In genomic region chr8:104961537-104961961, GRCm38 (mm10) we compare ENCODE assay signal across 10 mouse cellular contexts. TPM values are rescaled to one million over a fixed set of nuclear protein-coding genes. Genes with fewer than 3 reads are reported as not detected.
A peak's percentile ranks its signal among the peaks of the same experiment; 100 is the strongest.
DNase-seq lines count a peak whose midpoint lies in the region; ATAC-seq and TF ChIP-seq lines count a peak whose summit lies in the region.
"Had no signal": no experiment of that assay in that cellular context is flagged by ENCODE, and none has a peak within 500 bp of the region (broad histone marks: within the 10 kb centered on the region; RNA-seq: fewer than 3 reads in every experiment).

Ces2g (plus strand) TSS chr8:104961718.

- no peak within 1 kb of the TSS for H3K4me2 ChIP-seq in kidney, embryonic 14.5 days (replicated peaks; ENCODE audit: low read depth, low read length)
- H3K4me2 ChIP-seq in lung, embryonic 14.5 days = peak within 1 kb of the TSS; percentile 3; the same call in 1 of the 2 replicates
- H3K4me2 ChIP-seq in midbrain, embryonic 11.5 days = no peak within 1 kb of the TSS

- H3K4me1 ChIP-seq in kidney, adult 2 months (ENCODE audit: control insufficient read depth, insufficient read depth, low read length) = peaks cover 4% of the 10 kb centered on the region; the same call in 1 of the 2 replicates
- no peaks in the 10 kb centered on the region for H3K4me1 ChIP-seq in kidney, embryonic 14.5 days (ENCODE audit: control insufficient read depth, insufficient read depth, low read length)
- no peaks in the 10 kb centered on the region for H3K4me1 ChIP-seq in lung, embryonic 14.5 days (ENCODE audit: insufficient read depth)
- no peaks in the 10 kb centered on the region for H3K4me1 ChIP-seq in midbrain, embryonic 11.5 days (ENCODE audit: control insufficient read depth, insufficient read depth, low read length)

- WGBS in kidney, adult 2 months = 29% methylated on average over 5 of the region's 5 CpGs
- WGBS in kidney, embryonic 14.5 days = 70% methylated on average over 5 of the region's 5 CpGs
- 49% methylated on average over 5 of the region's 5 CpGs for WGBS in lung, embryonic 14.5 days
- 74% methylated on average over 5 of the region's 5 CpGs for WGBS in midbrain, embryonic 11.5 days

- H3K27ac ChIP-seq in kidney, adult 2 months (ENCODE audit: insufficient read depth, low read depth, low read length) = no peak within 1 kb of the TSS
- H3K27ac ChIP-seq in kidney, embryonic 14.5 days (ENCODE audit: low read depth, low read length) = no peak within 1 kb of the TSS
- H3K27ac ChIP-seq in lung, embryonic 14.5 days (ENCODE audit: low read depth) = no peak within 1 kb of the TSS
- H3K27ac ChIP-seq in midbrain, embryonic 11.5 days (ENCODE audit: low read depth, low read length) = no peak within 1 kb of the TSS

- DNase-seq in kidney, adult 2 months = peak; percentile 54
- DNase-seq in heart, postnatal 10 days = peak; percentile 76 to 79
- peak; percentile 11 for DNase-seq in lung, embryonic 14.5 days
- peak; percentile 18 for DNase-seq in testis, postnatal 14 days (ENCODE audit: low spot score)
- no peak for DNase-seq in neural tube, embryonic 10.5 days (ENCODE audit: extremely low spot score, low spot score)
- DNase-seq in T-cell, adult 2 months (ENCODE audit: low spot score) = no peak
- no peak for DNase-seq in midbrain, embryonic 11.5 days (ENCODE audit: low spot score, missing footprints)
- DNase-seq: gastrocnemius, postnatal 10 days had no signal

- no peaks in the 10 kb centered on the region for H3K27me3 ChIP-seq in kidney, adult 2 months (replicated peaks; ENCODE audit: control insufficient read depth, insufficient read depth, low read length)
- no peaks in the 10 kb centered on the region for H3K27me3 ChIP-seq in kidney, embryonic 14.5 days (ENCODE audit: control insufficient read depth, insufficient read depth, low read length)
- no peaks in the 10 kb centered on the region for H3K27me3 ChIP-seq in lung, embryonic 14.5 days (ENCODE audit: insufficient read depth, low read length)
- H3K27me3 ChIP-seq in midbrain, embryonic 11.5 days (ENCODE audit: control insufficient read depth, insufficient read depth, low read length) = no peaks in the 10 kb centered on the region

- no peaks in the 10 kb centered on the region for H3K36me3 ChIP-seq in kidney, adult 2 months (ENCODE audit: control insufficient read depth, insufficient read depth, low read length)
- no peaks in the 10 kb centered on the region for H3K36me3 ChIP-seq in kidney, embryonic 14.5 days (ENCODE audit: control insufficient read depth, insufficient read depth, low read length)
- H3K36me3 ChIP-seq in lung, embryonic 14.5 days (ENCODE audit: insufficient read depth) = no peaks in the 10 kb centered on the region
- no peaks in the 10 kb centered on the region for H3K36me3 ChIP-seq in midbrain, embryonic 11.5 days (ENCODE audit: control insufficient read depth, insufficient read depth, low read length)

- no peak for TF ChIP-seq CTCF in kidney, adult 2 months (conservative IDR thresholded peaks at IDR 0.05; ENCODE audit: insufficient read depth, insufficient read length, low read depth, low read length)
- TF ChIP-seq CTCF in lung, embryonic 14.5 days (IDR thresholded peaks at IDR 0.05; ENCODE audit: low read depth) = no peak

- TF ChIP-seq POLR2A in kidney, adult 2 months (IDR thresholded peaks at IDR 0.05; ENCODE audit: low read depth, low read length) = no peak

- H3K4me3 ChIP-seq in kidney, adult 2 months (ENCODE audit: insufficient read depth, low read depth, low read length) = no peak within 1 kb of the TSS
- no peak within 1 kb of the TSS for H3K4me3 ChIP-seq in kidney, embryonic 14.5 days (ENCODE audit: low read length)
- no peak within 1 kb of the TSS; the same call in 1 of the 2 replicates for H3K4me3 ChIP-seq in lung, embryonic 14.5 days (ENCODE audit: low read depth, low read length)
- no peak within 1 kb of the TSS for H3K4me3 ChIP-seq in midbrain, embryonic 11.5 days (ENCODE audit: low read depth, low read length)
- H3K4me3 ChIP-seq: myocyte had no signal

- H3K9ac ChIP-seq in kidney, embryonic 14.5 days (ENCODE audit: low read depth, low read length) = no peak within 1 kb of the TSS
- no peak within 1 kb of the TSS for H3K9ac ChIP-seq in lung, embryonic 14.5 days
- H3K9ac ChIP-seq in midbrain, embryonic 11.5 days (ENCODE audit: low read length) = no peak within 1 kb of the TSS

- no peak for ATAC-seq in kidney, embryonic 14.5 days (ENCODE audit: low FRiP score, low TSS enrichment)
- ATAC-seq in lung, embryonic 14.5 days (ENCODE audit: insufficient read depth) = no peak
- ATAC-seq in midbrain, embryonic 11.5 days (ENCODE audit: low FRiP score) = no peak

- H3K9me3 ChIP-seq in kidney, embryonic 14.5 days (ENCODE audit: control insufficient read depth, low read length) = no peaks in the 10 kb centered on the region
- no peaks in the 10 kb centered on the region for H3K9me3 ChIP-seq in lung, embryonic 14.5 days (ENCODE audit: low read depth, low read length)
- H3K9me3 ChIP-seq in midbrain, embryonic 11.5 days (ENCODE audit: control insufficient read depth, low read length) = no peaks in the 10 kb centered on the region

- intact Hi-C loops in heart, postnatal 10 days (cut with DNase I) = no loop called here

RNA-seq across cellular contexts. Expression of gene Ces2g, which starts in this region (rescaled TPM):
- 9.3 and 11.9 TPM in 2 replicates for polyA plus RNA-seq in kidney, adult 2 months (2012; rRNA removed)
- 0.07 TPM in 1 of 2 replicates, not detected in the other for polyA plus RNA-seq in kidney, embryonic 14.5 days (2014; fragmentation: Nextera tagmentation; extraction: Ambion mirVana)
- total RNA-seq in heart, postnatal 10 days (2021) = 1 to 10 TPM; 2.9 to 4.7 TPM
- 0.84 and 1.5 TPM in 2 replicates for polyA plus RNA-seq in lung, embryonic 14.5 days (2014; fragmentation: Nextera tagmentation; extraction: Ambion mirVana)
- polyA plus RNA-seq in midbrain, embryonic 11.5 days (2014; fragmentation: Nextera tagmentation; extraction: Ambion mirVana) = 0.05 TPM in 1 of 2 replicates, not detected in the other

Comparison
In these comparisons a context has a peak if more than half of its experiments do, and no peak if none do; other contexts are left out.
1. DNase-seq: peak in kidney, adult 2 months (single experiment), heart, postnatal 10 days (2 of 2), lung, embryonic 14.5 days (single experiment) and testis, postnatal 14 days (single experiment); none in neural tube, embryonic 10.5 days (single experiment), T-cell, adult 2 months (single experiment) and midbrain, embryonic 11.5 days (single experiment).